Mouse (Mus musculus): ENCODE results near the gene Snhg11. TPM values are rescaled to one million over a fixed set of nuclear protein-coding genes. Genes with fewer than 3 reads are reported as not detected.

Gene Snhg11
- polyA plus RNA-seq (2021; fragmentation: Nextera tagmentation): 17.3 and 17.7 TPM in 2 replicates
- long read RNA-seq, experiment 1, full-length matches to known transcripts: 27 of 36 reads
- long read RNA-seq, experiment 1, partial matches to known transcripts: 4 of 36 reads
- long read RNA-seq, experiment 1, other reads (novel, unspliced or antisense): 5 of 36 reads
- long read RNA-seq, experiment 2, full-length matches to known transcripts: 157 of 366 reads
- long read RNA-seq, experiment 2, partial matches to known transcripts: 36 of 366 reads
- long read RNA-seq, experiment 2, other reads (novel, unspliced or antisense): 173 of 366 reads

DNA sequence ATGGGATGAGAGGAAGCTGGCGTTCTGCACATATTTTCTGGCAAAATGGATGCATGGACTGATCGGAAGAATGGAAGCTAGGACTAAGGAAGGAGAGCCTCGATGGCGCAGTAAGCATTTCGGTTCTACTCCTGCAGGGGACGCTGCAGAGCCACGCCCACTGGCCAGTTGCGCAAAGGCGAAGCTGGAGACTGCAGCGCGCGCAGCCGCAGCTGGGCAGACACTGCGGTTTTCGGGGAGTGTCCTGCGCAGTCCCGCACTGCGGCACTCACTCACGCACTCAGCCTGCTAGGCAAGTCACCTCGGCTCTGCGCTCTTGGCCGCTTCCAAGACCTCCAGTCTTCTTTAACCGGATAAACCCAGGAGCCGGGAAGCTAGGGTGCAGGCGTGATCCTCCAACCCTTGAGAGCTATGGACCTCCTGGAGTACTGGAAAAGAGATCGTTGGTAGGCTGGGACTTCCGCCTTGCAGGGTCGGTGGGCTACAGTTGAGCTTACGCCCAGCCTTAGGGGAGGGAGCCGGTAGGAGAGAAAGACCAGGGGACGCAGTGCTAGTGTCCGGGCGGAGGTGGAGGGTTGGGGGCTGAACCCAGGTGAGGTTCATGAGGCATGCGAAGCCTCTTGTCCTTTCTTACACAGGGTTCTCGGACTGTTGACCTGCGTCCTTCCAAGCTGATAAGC, at the start of gene Snhg11:
TSS of gene Snhg11 (plus strand) at position 196 of the 680 bp plus-strand sequence.

DNA sequence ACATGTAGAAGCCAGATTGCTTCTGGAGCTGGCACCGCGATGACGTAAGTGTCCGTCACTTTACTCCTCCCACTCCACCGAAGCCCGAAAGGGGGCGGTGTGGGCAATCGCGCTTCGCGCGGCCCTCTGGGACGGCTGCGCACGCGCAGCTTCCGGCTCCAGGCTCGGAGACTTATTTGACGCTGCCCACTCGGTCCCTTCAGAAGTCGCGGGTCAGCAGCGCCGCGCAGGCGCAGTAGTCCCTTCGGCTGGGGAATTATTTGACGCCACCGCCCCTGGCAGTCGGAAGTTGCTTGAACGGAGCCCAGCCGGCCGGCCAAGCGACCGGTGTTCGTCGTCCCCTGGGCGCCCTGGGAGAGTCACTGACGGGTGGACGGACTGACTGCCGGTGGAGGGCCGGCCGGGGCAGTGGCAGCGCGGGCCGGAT, 34.2 kb downstream of the Snhg11 start, which contains the start of gene Ralgapb:
TSS of gene Ralgapb (plus strand) at position 254 of the 427 bp plus-strand sequence.

Other genes with a start within 250 kb of the Snhg11 start
- gene Tgm2, start 229.2 kb upstream of the Snhg11 start, polyA plus RNA-seq (2021; fragmentation: Nextera tagmentation): 3.9 and 5.2 TPM in 2 replicates
- 1.4 and 1.8 TPM in 2 replicates for gene D630003M21Rik, start 146.4 kb upstream of the Snhg11 start, polyA plus RNA-seq (2021; fragmentation: Nextera tagmentation)
- gene Bpi, start 117.5 kb upstream of the Snhg11 start, polyA plus RNA-seq (2021; fragmentation: Nextera tagmentation): not detected in 2 replicates
- 4.2 and 20.3 TPM in 2 replicates for gene Lbp, start 69.1 kb upstream of the Snhg11 start, polyA plus RNA-seq (2021; fragmentation: Nextera tagmentation)
- 7.4 and 7.5 TPM in 2 replicates for gene Ralgapb, start 34.2 kb downstream of the Snhg11 start, polyA plus RNA-seq (2021; fragmentation: Nextera tagmentation)
- gene Adig, start 127.0 kb downstream of the Snhg11 start, polyA plus RNA-seq (2021; fragmentation: Nextera tagmentation): not detected in 2 replicates
- 0.21 and 0.26 TPM in 2 replicates for gene Arhgap40, start 137.2 kb downstream of the Snhg11 start, polyA plus RNA-seq (2021; fragmentation: Nextera tagmentation)
- gene Slc32a1, start 235.1 kb downstream of the Snhg11 start, polyA plus RNA-seq (2021; fragmentation: Nextera tagmentation): 9.0 and 9.1 TPM in 2 replicates
- gene Actr5, start 249.2 kb downstream of the Snhg11 start, polyA plus RNA-seq (2021; fragmentation: Nextera tagmentation): 0.68 and 0.75 TPM in 2 replicates

Measured in layer of hippocampus, adult 6 months (tissue).